Mouse (Mus musculus) heart, embryonic 13.5 days (tissue): ENCODE data around the gene 1700066M21Rik. TPM values are rescaled to one million over a fixed set of nuclear protein-coding genes. Genes with fewer than 3 reads are reported as not detected.

Source experiments
- ATAC-seq: fragments of 200-750 bp; cut with Nextera tagmentation; 2 replicates; pipeline ENCODE4 v1.8.0; 2017; ENCODE audit warnings: moderate TSS enrichment; ENCODE audit not compliant: insufficient number of reproducible peaks, low FRiP score, low TSS enrichment; ENCODE audit errors: extremely low read depth
- H3K27ac ChIP-seq: fragments of 300-500 bp; sonication (generic); replicated peaks from 2 replicates; pipeline ENCODE4 v1.5.1; 2015; ENCODE audit warnings: moderate library complexity, mild to moderate bottlenecking, inconsistent platforms
- H3K27me3 ChIP-seq: fragments of 300-500 bp; sonication (generic); replicated peaks from 2 replicates; pipeline ENCODE4 v1.6.1; 2015; ENCODE audit warnings: mild to moderate bottlenecking, inconsistent platforms
- H3K36me3 ChIP-seq: fragments of 300-500 bp; sonication (generic); 2 replicates; pipeline ENCODE4 v1.6.1; 2015; ENCODE audit warnings: mild to moderate bottlenecking, inconsistent platforms
- H3K4me1 ChIP-seq: fragments of 300-500 bp; sonication (generic); 2 replicates; pipeline ENCODE4 v1.6.1; 2015; ENCODE audit warnings: inconsistent platforms
- H3K4me2 ChIP-seq: fragments of 300-500 bp; sonication (generic); 2 replicates; pipeline ENCODE4 v1.6.1; 2015; ENCODE audit warnings: inconsistent platforms, mild to moderate bottlenecking, moderate library complexity
- H3K4me3 ChIP-seq: fragments of 300-500 bp; sonication (generic); 2 replicates; pipeline ENCODE4 v1.5.1; 2015; ENCODE audit warnings: moderate library complexity, mild to moderate bottlenecking, inconsistent platforms
- H3K9ac ChIP-seq: fragments of 300-500 bp; sonication (generic); 2 replicates; pipeline ENCODE4 v1.6.1; 2015; ENCODE audit warnings: inconsistent platforms, mild to moderate bottlenecking, moderate library complexity
- H3K9me3 ChIP-seq: fragments of 300-500 bp; sonication (generic); 2 replicates; pipeline ENCODE4 v1.6.1; 2016; ENCODE audit warnings: inconsistent platforms
- WGBS: fragments of 180-500 bp; shearing (Covaris S2); methylation state at CpG from one replicate; pipeline ENCODE4 v1.1.7; 2015; ENCODE audit warnings: mixed read lengths; 5-methylcytosine and 5-hydroxymethylcytosine counted together
- polyA plus RNA-seq: library from polyadenylated mRNA; unstranded; fragments of >200 nt; fragmentation: Nextera tagmentation; extraction: Ambion mirVana; gene quantifications from 2 replicates; pipeline ENCODE4 v1.2.1, GENCODE M21; 2015

The 1700066M21Rik gene
- polyA plus RNA-seq, 1 experiment from 2014 or later = 8.4 TPM

GRCm38 (mm10) chr1:57433141-57433540 lies 55.7 kb downstream of the 1700066M21Rik start:
- WGBS = 80% methylated on average over 7 of the region's 7 CpGs
- Histone ChIP-seq H3K4me3 (no peak overlapping the region), H3K4me1 (peaks cover 27% of the 10 kb centered on the region), H3K27ac (no peak overlapping the region), H3K9ac (no peak overlapping the region), H3K9me3 (no peaks in the 10 kb centered on the region), H3K27me3 (no peaks in the 10 kb centered on the region), H3K4me2 (no peak overlapping the region), H3K36me3 (no peaks in the 10 kb centered on the region)
- no peak for ATAC-seq

Other genes starting within 250 kb of the 1700066M21Rik start
- 14.8 and 14.9 TPM in 2 replicates for gene Maip1, start 28.7 kb downstream of the 1700066M21Rik start, polyA plus RNA-seq
- 20.1 and 21.0 TPM in 2 replicates for gene Tyw5, start 29.5 kb downstream of the 1700066M21Rik start, polyA plus RNA-seq